Mouse (Mus musculus) heart, adult 11 months (tissue): ENCODE data around the gene Msl1.

ENCODE experiments used
- DNase-seq: peaks from one replicate; pipeline ENCODE4 v3.0.0; 2022

Gene Msl1

GRCm38 (mm10) chr11:98849196-98849894 lies 54.0 kb downstream of the Msl1 start:
- no peak for DNase-seq

GRCm38 (mm10) chr11:98850100-98851093 lies 55.1 kb downstream of the Msl1 start:
- no peak for DNase-seq

GRCm38 (mm10) chr11:98854116-98854515 lies 58.8 kb downstream of the Msl1 start:
- no peak for DNase-seq

- DNase-seq, result no peak
Measured at GRCm38 (mm10) chr11:98854659-98855058, 59.3 kb downstream of the Msl1 start.
